Mouse (Mus musculus): ENCODE data around the gene Trem2. TPM values are rescaled to one million over a fixed set of nuclear protein-coding genes. Genes with fewer than 3 reads are reported as not detected.
"Not testable (repeated sequence)": the region's sequence is repeated elsewhere in the genome, so short reads cannot be mapped to it uniquely, and the experiment has no call there.

The Trem2 gene
- polyA plus RNA-seq, 1 experiment, result 0.75 TPM

- no peak overlapping the region for H3K4me3 ChIP-seq (ENCODE audit: insufficient read depth, low read depth, low read length)
- H3K36me3 ChIP-seq (ENCODE audit: control insufficient read depth, insufficient read depth, low read length), result no peaks in the 10 kb centered on the region
- H3K27ac ChIP-seq (ENCODE audit: insufficient read depth, low read depth, low read length), result no peak overlapping the region
- H3K27me3 ChIP-seq (replicated peaks; ENCODE audit: control insufficient read depth, insufficient read depth, low read length), result no peaks in the 10 kb centered on the region
- 79% methylated on average over 5 of the region's 5 CpGs for WGBS
- TF ChIP-seq CTCF (conservative IDR thresholded peaks at IDR 0.05; ENCODE audit: insufficient read depth, insufficient read length, low read depth, low read length), result no peak
- no peak for TF ChIP-seq POLR2A (IDR thresholded peaks at IDR 0.05; ENCODE audit: low read depth, low read length)
- DNase-seq, result no peak
- no peaks in the 10 kb centered on the region for H3K4me1 ChIP-seq (ENCODE audit: control insufficient read depth, insufficient read depth, low read length)
Observed at GRCm38 (mm10) chr17:48350681-48351193, 4.5 kb downstream of the Trem2 start.

- not testable (repeated sequence) for H3K4me1 ChIP-seq (ENCODE audit: control insufficient read depth, insufficient read depth, low read length); H3K27me3 ChIP-seq (replicated peaks; ENCODE audit: control insufficient read depth, insufficient read depth, low read length); H3K36me3 ChIP-seq (ENCODE audit: control insufficient read depth, insufficient read depth, low read length); DNase-seq; H3K27ac ChIP-seq (ENCODE audit: insufficient read depth, low read depth, low read length); H3K4me3 ChIP-seq (ENCODE audit: insufficient read depth, low read depth, low read length)
- whole genome bisulfite sequencing, result 83% methylated on average over 7 of the region's 7 CpGs
Observed at GRCm38 (mm10) chr17:48352976-48353375, 6.8 kb downstream of the Trem2 start.

GRCm38 (mm10) chr17:48355822-48356221 lies 9.6 kb downstream of the Trem2 start:
- Histone ChIP-seq H3K4me1 (ENCODE audit: control insufficient read depth, insufficient read depth, low read length) (no peaks in the 10 kb centered on the region), H3K27ac (ENCODE audit: insufficient read depth, low read depth, low read length) (no peak overlapping the region), H3K36me3 (ENCODE audit: control insufficient read depth, insufficient read depth, low read length) (no peaks in the 10 kb centered on the region), H3K27me3 (replicated peaks; ENCODE audit: control insufficient read depth, insufficient read depth, low read length) (no peaks in the 10 kb centered on the region), H3K4me3 (ENCODE audit: insufficient read depth, low read depth, low read length) (no peak overlapping the region)
- TF ChIP-seq CTCF (conservative IDR thresholded peaks at IDR 0.05; ENCODE audit: insufficient read depth, insufficient read length, low read depth, low read length) (no peak), POLR2A (IDR thresholded peaks at IDR 0.05; ENCODE audit: low read depth, low read length) (no peak)
- WGBS, result 91% methylated on average over 3 of the region's 3 CpGs
- no peak for DNase-seq

- no peaks in the 10 kb centered on the region for H3K27me3 ChIP-seq (replicated peaks; ENCODE audit: control insufficient read depth, insufficient read depth, low read length)
- TF ChIP-seq CTCF (conservative IDR thresholded peaks at IDR 0.05; ENCODE audit: insufficient read depth, insufficient read length, low read depth, low read length), result no peak
- TF ChIP-seq POLR2A (IDR thresholded peaks at IDR 0.05; ENCODE audit: low read depth, low read length), result no peak
- DNase-seq, result no peak
- no peak overlapping the region for H3K4me3 ChIP-seq (ENCODE audit: insufficient read depth, low read depth, low read length)
- WGBS, result 62% methylated on average over 2 of the region's 2 CpGs
- no peaks in the 10 kb centered on the region for H3K36me3 ChIP-seq (ENCODE audit: control insufficient read depth, insufficient read depth, low read length)
- H3K4me1 ChIP-seq (ENCODE audit: control insufficient read depth, insufficient read depth, low read length), result no peaks in the 10 kb centered on the region
- H3K27ac ChIP-seq (ENCODE audit: insufficient read depth, low read depth, low read length), result no peak overlapping the region
Observed at GRCm38 (mm10) chr17:48357892-48358291, 11.7 kb downstream of the Trem2 start.

GRCm38 (mm10) chr17:48359616-48360015 lies 13.4 kb downstream of the Trem2 start, which contains the start of gene Treml1:
Gene Treml1 (plus strand): TSS chr17:48359916.
- DNase-seq, result no peak
- no peak within 1 kb of the TSS for H3K27ac ChIP-seq (ENCODE audit: insufficient read depth, low read depth, low read length)
- H3K4me1 ChIP-seq (ENCODE audit: control insufficient read depth, insufficient read depth, low read length), result no peaks in the 10 kb centered on the region
- no peaks in the 10 kb centered on the region for H3K27me3 ChIP-seq (replicated peaks; ENCODE audit: control insufficient read depth, insufficient read depth, low read length)
- H3K4me3 ChIP-seq (ENCODE audit: insufficient read depth, low read depth, low read length), result no peak within 1 kb of the TSS
- no peaks in the 10 kb centered on the region for H3K36me3 ChIP-seq (ENCODE audit: control insufficient read depth, insufficient read depth, low read length)
- 68% methylated on average over 7 of the region's 7 CpGs for WGBS
- no peak for TF ChIP-seq CTCF (conservative IDR thresholded peaks at IDR 0.05; ENCODE audit: insufficient read depth, insufficient read length, low read depth, low read length)
- TF ChIP-seq POLR2A (IDR thresholded peaks at IDR 0.05; ENCODE audit: low read depth, low read length), result no peak

GRCm38 (mm10) chr17:48360462-48360861 lies 14.3 kb downstream of the Trem2 start:
- TF ChIP-seq POLR2A (IDR thresholded peaks at IDR 0.05; ENCODE audit: low read depth, low read length) (no peak), CTCF (conservative IDR thresholded peaks at IDR 0.05; ENCODE audit: insufficient read depth, insufficient read length, low read depth, low read length) (no peak)
- 72% methylated on average over 4 of the region's 4 CpGs for WGBS

GRCm38 (mm10) chr17:48362346-48362745 lies 16.1 kb downstream of the Trem2 start:
- no peak for DNase-seq
- Histone ChIP-seq H3K27ac (ENCODE audit: insufficient read depth, low read depth, low read length) (no peak overlapping the region), H3K4me3 (ENCODE audit: insufficient read depth, low read depth, low read length) (no peak overlapping the region), H3K4me1 (ENCODE audit: control insufficient read depth, insufficient read depth, low read length) (no peaks in the 10 kb centered on the region), H3K36me3 (ENCODE audit: control insufficient read depth, insufficient read depth, low read length) (no peaks in the 10 kb centered on the region), H3K27me3 (replicated peaks; ENCODE audit: control insufficient read depth, insufficient read depth, low read length) (no peaks in the 10 kb centered on the region)
- WGBS, result 67% methylated on average over 3 of the region's 3 CpGs
- no peak for TF ChIP-seq POLR2A (IDR thresholded peaks at IDR 0.05; ENCODE audit: low read depth, low read length)
- no peak for TF ChIP-seq CTCF (conservative IDR thresholded peaks at IDR 0.05; ENCODE audit: insufficient read depth, insufficient read length, low read depth, low read length)

More at GRCm38 (mm10) chr17:48360462-48360861, 14.3 kb downstream of the Trem2 start:
- H3K4me3 ChIP-seq (ENCODE audit: insufficient read depth, low read depth, low read length), result no peak overlapping the region
- no peaks in the 10 kb centered on the region for H3K4me1 ChIP-seq (ENCODE audit: control insufficient read depth, insufficient read depth, low read length)
- no peak overlapping the region for H3K27ac ChIP-seq (ENCODE audit: insufficient read depth, low read depth, low read length)
- no peak for DNase-seq
- H3K36me3 ChIP-seq (ENCODE audit: control insufficient read depth, insufficient read depth, low read length), result no peaks in the 10 kb centered on the region
- H3K27me3 ChIP-seq (replicated peaks; ENCODE audit: control insufficient read depth, insufficient read depth, low read length), result no peaks in the 10 kb centered on the region

All from kidney, adult 2 months (tissue).